Mouse (Mus musculus): ENCODE data around the gene Fgd2.
"Not testable (repeated sequence)": the region's sequence is repeated elsewhere in the genome, so short reads cannot be mapped to it uniquely, and the experiment has no call there.

The Fgd2 gene

DNA sequence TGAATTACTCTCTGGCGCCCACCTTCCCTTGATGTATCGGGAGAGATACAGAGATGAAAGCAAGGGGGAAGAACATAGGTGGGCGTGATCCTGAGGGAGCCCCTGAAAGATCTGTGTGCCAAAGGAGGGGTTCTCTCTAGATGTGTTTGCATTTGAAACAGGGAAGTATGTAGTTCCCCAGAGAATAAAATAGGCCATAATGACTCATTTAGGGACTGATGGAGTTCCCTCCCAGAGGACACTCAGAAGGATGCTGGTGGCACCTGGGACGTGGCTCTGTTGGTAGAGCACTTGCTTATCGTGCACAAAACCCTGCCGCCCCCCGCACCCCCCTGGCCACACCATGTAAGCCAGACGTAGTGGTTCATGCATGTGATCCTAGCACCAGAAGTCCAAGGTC, 2.4 kb downstream of the Fgd2 start:
- no peak for DNase-seq (ENCODE audit: low read depth)

DNA sequence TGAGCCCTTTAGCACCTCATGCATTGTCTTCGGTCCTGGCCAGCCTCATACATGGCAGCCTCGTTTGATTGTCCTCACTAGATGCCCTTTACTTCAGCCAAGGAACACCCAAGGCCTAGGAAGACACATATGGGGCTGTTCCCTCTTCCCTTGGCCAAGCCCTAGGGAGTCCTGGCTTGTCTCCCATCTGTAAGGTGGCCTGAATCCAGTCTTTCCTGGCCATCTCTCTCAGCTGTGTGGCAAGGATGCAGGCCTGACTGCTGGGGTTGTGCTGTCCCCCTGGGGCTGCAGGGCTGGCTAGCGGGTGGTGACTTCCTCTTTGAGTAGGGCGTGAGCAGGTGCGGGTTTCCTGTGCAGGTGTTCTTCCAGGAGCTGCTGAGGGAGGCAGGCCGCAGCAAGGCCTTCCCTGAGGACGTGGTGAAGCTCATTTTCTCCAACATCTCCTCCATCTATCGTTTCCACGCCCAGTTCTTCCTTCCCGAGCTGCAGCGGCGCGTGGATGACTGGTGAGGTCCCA, 4.4 kb downstream of the Fgd2 start:
- no peak for DNase-seq (ENCODE audit: low read depth)

- DNase-seq (ENCODE audit: low read depth) = no peak
Observed at GRCm38 (mm10) chr17:29368726-29369125, 8.0 kb downstream of the Fgd2 start.

DNA sequence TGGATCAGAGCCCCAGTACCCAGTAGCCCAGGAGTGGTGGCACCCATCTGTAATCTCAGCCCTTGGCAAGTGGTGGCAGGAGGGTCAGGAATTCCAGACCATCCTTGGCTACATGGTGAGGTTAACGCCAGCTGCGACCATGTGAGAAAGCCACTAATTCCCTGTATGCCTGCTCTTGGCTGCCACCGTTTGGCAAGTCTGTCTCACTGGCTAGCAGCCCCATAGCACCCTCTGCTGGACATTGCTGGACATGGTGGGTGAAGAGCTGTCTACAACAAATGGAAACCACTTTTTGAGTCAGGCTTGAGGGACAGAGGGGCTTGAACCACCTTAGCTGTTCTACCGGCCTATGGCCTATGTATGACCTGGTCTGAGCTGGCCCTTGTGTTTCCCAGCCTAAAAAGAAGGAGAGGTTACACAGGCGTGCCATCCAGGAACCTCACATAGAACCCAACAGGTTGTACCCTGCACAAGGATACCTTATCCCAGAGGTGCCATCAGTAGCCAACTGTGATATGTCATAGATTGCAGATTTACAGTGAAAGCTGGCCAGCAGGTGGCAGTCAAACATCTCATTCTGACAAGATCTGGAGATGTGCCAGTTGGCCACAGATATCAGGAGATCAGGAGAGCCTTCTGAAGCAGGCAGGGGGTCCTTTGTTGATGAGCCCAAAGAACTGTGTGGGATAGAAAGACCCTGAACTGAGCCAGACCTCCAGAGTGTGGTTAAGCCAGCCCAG, 10.4 kb downstream of the Fgd2 start:
- DNase-seq (ENCODE audit: low read depth) = peak; percentile 96

- DNase-seq (ENCODE audit: low read depth) = peak; percentile 25
Observed at GRCm38 (mm10) chr17:29375871-29376270, 15.2 kb downstream of the Fgd2 start.

- DNase-seq (ENCODE audit: low read depth) = no peak
Observed at GRCm38 (mm10) chr17:29378056-29378455, 17.3 kb downstream of the Fgd2 start.

GRCm38 (mm10) chr17:29380241-29380640, 19.5 kb downstream of the Fgd2 start:
- no peak for DNase-seq (ENCODE audit: low read depth)

DNA sequence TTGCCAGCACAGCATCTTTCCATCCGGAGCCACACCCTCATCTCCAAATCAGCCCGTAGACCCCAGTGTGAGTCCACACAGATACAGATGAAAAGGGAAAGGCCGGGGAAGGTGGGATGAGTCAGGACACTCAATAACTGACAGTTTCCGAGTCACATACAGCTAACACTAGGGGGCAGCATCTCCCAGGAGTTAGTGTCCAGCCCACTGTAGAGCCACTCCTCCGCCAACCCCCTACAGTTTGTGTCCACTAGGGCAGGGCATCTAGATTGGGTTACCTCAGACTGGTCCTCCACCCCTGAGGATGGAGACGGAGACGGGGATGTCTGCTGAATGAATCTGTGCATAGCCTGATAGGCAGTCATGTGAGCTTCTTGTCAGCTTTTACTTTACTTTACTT, 20.8 kb downstream of the Fgd2 start:
- DNase-seq (ENCODE audit: low read depth) = peak; percentile 93

- no peak for DNase-seq (ENCODE audit: low read depth)
Observed at GRCm38 (mm10) chr17:29382417-29382816, 21.7 kb downstream of the Fgd2 start.

GRCm38 (mm10) chr17:29383923-29384322, 23.2 kb downstream of the Fgd2 start:
- DNase-seq (ENCODE audit: low read depth) = no peak

- DNase-seq (ENCODE audit: low read depth) = no peak
Observed at GRCm38 (mm10) chr17:29384850-29385438, 24.2 kb downstream of the Fgd2 start.

GRCm38 (mm10) chr17:29385746-29386145, 25.0 kb downstream of the Fgd2 start:
- DNase-seq (ENCODE audit: low read depth) = no peak

DNA sequence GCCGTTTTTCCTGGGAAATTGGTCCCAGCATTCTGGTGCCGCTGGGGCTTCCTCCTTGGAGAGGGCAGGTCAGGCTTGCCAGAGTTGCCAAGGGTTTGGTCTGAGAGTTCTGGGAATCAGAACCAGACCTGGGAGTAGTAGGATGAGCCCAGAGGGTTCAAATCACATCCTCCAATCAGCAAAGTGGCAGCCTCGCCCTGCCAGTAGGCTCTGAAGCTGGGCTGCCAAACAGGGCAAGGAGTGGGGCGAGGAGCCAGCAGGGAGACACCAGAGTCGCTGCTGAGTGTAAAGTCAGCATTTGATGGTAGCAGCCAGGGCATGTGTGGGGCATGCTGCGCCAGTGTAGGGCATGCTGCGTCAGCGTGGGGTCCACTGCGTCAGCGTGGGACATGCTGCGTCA, 28.3 kb downstream of the Fgd2 start:
- no peak for DNase-seq (ENCODE audit: low read depth)

GRCm38 (mm10) chr17:29391280-29391679, 30.6 kb downstream of the Fgd2 start:
- no peak for DNase-seq (ENCODE audit: low read depth)

GRCm38 (mm10) chr17:29393335-29394089, 32.8 kb downstream of the Fgd2 start:
- no peak for DNase-seq (ENCODE audit: low read depth)

DNA sequence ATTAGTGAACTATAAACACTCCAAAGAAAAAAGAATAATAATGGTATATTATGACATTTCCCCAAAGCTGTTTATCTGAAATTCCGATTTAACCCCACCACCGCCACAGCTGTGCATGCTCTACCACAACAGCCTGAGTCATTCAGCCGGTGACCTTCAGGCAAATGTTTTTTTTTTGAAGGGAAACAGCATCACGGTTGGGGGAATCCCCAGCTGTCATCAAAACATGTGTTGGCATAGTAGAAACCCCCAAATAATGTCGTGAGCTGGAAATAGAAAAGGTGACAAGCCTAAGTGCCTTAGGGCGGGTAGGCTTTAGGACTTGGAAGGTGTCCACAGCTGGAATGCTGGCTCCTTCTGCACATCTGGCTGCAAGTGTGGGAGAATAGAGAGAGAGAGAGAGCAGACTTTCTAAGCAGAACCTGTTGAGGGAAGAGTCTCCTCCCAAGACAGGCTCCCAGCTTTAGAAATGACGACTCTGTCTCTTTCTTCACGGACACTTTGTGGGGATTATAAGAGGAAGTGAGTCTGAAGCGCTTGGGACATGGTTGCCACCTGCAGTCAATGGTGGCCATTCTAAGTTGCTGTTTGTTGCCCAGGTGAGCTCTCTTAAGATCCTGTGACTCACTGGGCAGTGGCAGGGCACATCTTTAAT, 33.5 kb downstream of the Fgd2 start:
- DNase-seq (ENCODE audit: low read depth) = peak; percentile 71

GRCm38 (mm10) chr17:29394761-29395160, 34.0 kb downstream of the Fgd2 start:
- not testable (repeated sequence) for DNase-seq (ENCODE audit: low read depth)

GRCm38 (mm10) chr17:29395381-29395780, 34.7 kb downstream of the Fgd2 start:
- DNase-seq (ENCODE audit: low read depth) = no peak

- DNase-seq (ENCODE audit: low read depth) = no peak
Observed at GRCm38 (mm10) chr17:29396056-29396799, 35.5 kb downstream of the Fgd2 start.

GRCm38 (mm10) chr17:29396821-29397242, 36.1 kb downstream of the Fgd2 start:
- DNase-seq (ENCODE audit: low read depth) = peak; percentile 92
